Mouse (Mus musculus) T-helper 1 cell (primary cell): ENCODE results near the gene Ncor1.

ENCODE experiments used
- in situ Hi-C: fragments of 300-600 bp; cut with MboI, MseI; formaldehyde crosslinking; loops from one replicate; pipeline ENCODE4 v1.15.1; 2025; ENCODE audit warnings: high pct_unique_total_duplicates

The Ncor1 gene

DNA sequence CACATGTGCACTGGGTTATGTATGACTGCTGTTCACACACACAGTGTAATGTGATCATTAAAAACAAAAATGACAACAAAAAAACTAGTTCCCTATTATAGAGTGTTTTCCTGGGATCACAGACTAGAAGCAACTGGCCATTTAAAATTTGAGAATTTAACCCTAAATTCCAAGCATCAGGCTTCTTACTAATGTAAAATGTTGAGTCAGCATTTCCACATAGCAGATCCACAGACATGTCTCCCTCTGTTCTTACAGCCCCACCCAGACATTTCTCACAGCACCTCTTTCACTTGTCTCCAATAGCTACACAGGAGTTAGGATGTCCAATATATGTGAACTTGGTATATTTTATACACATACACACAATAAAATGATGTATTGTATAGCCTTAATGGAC, 88.4 kb downstream of the Ncor1 start:
- in situ Hi-C loops: no loop called here

GRCm38 (mm10) chr11:62366879-62367278, 91.5 kb downstream of the Ncor1 start:
- in situ Hi-C loops: no loop called here

DNA sequence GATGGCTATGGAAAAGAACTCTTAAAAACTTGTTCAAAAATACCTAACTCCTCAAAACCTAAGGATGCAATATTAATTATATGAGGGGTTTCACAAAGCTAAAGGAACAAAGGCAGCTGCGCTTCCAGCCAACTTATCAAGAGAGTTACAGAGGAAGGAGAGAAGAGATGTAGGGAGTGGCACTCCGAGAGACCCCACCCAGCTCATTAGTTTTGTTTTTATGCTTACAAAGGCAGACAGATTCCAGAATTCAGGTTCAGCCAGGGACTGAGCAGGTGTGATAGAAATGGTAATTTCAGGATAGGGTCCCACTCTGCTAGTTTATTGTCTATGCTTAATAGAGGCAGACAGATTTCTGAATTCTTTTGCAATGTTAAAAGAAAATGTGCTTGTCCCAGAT, 103.1 kb downstream of the Ncor1 start:
- in situ Hi-C loops: no loop called here

DNA sequence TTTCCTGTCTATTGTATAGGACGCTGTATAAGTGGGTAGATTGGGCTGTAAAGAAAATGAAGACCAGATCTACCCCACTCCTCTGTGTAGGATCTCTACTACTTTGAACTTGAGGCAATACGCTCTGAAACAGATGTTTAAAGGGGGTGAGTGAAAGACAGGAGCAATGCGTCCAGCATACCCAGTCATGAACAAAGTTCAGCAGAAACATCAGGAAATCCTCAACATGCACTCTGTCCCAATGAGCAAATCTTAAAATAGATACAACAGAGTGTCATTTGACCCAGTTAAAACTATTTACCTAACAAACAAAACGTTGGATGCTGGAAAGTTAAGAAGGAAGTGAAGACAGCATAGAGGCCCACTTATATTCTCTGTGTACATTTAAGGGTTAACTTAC, 106.4 kb downstream of the Ncor1 start:
- in situ Hi-C loops: no loop called here

- in situ Hi-C loops: no loop called here
Observed at GRCm38 (mm10) chr11:62343002-62343401, 115.3 kb downstream of the Ncor1 start.

DNA sequence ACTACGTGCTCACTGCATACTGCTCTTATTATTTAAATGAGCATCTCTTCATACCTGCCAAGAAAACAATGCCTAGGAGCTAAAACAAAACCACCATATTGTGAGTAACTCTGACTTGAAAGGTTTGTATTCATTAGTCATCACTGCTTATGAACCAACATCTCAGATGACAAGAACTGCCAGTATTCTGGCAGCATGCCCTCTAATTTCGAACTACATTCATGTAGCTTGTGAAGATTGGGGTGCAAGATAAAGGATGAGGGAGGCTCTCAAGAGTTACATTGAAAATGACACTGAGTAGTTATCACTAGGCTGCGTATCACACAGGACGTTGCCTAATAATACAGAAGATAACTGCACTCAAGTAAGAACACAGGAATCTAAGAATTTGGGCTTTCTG, 126.1 kb downstream of the Ncor1 start:
- in situ Hi-C loops: loop anchor here (10.0 kb wide), 1 partner anchor 63 kb away; no protein-coding TSS in a partner anchor

- in situ Hi-C loops: loop anchor here (10.0 kb wide), 1 partner anchor 64 kb away; no protein-coding TSS in a partner anchor
Observed at GRCm38 (mm10) chr11:62331141-62331540, 127.2 kb downstream of the Ncor1 start.

GRCm38 (mm10) chr11:62323659-62324058, 134.7 kb downstream of the Ncor1 start:
- in situ Hi-C loops: no loop called here

DNA sequence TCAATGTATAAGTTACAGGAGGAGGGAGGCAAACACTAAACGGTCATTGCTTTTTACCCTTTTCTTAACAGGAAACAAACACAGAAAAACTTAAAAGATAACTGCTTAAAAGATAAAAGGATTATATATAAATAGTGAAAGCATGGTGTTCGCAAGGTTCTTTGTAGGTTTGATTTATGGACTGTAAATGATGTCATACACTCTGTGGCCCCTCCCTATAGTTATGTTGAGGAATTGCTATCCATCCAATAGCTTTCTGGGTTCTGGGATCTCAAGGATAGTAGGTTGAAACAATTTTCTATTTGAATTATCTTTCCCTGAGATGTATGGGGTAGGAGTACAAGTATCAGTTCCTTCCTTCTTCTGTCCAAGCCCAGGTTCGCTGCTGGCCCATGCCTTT, 138.2 kb downstream of the Ncor1 start:
- in situ Hi-C loops: no loop called here

GRCm38 (mm10) chr11:62317746-62318145, 140.6 kb downstream of the Ncor1 start:
- in situ Hi-C loops: no loop called here

- in situ Hi-C loops: no loop called here
Observed at GRCm38 (mm10) chr11:62314984-62315383, 143.4 kb downstream of the Ncor1 start.

GRCm38 (mm10) chr11:62309296-62309695, 149.0 kb downstream of the Ncor1 start:
- in situ Hi-C loops: no loop called here

GRCm38 (mm10) chr11:62305866-62306265, 152.5 kb downstream of the Ncor1 start:
- in situ Hi-C loops: no loop called here

DNA sequence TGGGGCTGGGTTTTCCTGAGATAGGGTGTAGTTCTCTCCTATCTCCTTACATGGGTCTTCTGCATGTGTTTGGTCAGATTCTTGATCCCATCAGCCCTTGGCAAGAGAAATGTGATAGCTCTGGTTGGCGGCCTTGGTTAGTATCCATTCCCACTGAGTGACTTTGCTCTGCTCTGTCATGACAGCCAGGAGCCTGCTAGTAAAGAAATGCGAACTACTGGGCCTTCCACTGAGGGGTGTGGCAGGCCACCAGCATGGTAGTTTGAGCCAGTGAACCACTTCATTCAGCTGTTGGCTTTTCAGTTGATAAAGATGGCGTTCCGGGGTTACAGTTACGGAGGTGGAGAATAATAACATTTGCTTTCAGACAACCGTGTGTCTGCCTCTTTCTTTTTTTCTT, 159.5 kb downstream of the Ncor1 start:
- in situ Hi-C loops: no loop called here

DNA sequence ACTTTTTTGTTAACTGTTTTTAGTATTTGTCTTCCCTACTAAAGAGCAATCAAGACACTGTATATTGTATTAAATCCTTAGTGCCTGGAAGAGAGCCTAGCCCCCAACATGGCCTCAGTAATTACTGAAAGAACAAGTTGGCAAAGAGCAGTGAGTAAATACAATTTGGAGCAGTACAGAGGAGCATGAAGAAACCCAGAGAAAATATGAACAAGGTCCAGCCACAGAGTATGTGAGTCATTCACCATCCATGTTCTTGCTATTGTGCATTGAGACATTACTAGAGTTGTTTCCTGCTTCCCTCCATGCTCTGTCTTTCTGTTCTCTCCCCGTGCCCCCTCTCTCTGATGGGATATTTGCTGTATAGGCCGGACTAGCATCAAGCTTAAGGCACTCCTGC, 164.2 kb downstream of the Ncor1 start:
- in situ Hi-C loops: no loop called here

DNA sequence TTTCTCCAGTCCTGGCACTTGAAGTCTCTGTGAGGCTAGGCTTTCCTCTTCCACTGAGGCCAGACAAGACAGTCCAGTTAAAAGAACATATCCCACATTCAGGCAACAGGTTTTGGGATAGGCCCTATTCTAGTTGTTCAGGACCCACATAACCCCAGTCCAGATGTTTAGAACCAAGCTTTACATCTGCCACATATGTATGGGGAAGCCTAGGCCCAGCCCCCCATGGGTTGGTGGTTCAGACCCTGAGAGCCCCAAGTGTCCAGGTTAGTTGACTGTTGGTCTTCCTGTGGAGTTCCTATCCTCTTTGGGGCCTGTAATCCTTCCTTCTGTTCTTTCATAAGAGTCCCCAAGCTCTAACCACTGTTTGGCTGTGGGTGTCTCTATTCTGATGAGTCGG, 170.6 kb downstream of the Ncor1 start:
- in situ Hi-C loops: no loop called here

DNA sequence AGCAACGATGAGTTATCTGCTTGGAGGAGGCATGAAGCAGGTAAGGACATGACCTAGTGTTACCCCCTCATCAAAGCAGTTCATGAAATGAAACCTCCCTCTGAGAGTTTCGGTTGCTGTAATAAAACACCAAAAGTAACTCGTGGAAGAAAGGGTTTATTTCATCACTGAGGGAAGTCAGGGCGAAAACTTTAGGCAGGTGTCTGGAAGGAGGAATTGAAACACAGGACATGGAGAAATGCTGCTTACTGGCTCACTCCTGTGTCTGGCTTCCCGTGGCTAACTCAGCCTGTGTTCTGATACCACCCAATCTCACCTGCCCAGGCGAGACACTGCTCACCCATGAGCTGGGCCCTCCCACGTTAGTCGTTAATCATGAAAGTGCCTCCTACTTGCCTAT, 173.3 kb downstream of the Ncor1 start:
- in situ Hi-C loops: no loop called here

DNA sequence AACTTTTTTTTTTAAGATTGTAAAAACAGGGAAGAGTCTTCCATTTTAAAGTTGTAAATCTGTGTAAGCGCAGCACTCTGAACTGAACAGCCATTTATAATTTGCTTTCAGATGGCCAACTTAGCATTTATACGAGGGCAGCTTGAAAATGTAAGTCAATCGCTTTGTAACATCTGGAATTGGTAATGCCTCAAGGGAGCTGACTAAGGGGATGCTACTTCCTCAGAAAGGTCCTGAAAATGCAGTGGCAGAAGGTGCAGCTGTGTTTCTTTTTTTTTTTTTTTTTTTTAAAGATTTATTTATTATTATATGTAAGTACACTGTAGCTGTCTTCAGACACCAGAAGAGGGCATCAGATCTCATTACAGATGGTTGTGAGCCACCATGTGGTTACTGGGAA, 174.3 kb downstream of the Ncor1 start:
- in situ Hi-C loops: loop anchor here (5.0 kb wide), 1 partner anchor 327 kb away; the partner anchor contains the start of gene Specc1

GRCm38 (mm10) chr11:62281601-62281997, 176.7 kb downstream of the Ncor1 start:
- in situ Hi-C loops: loop anchor here (5.0 kb wide), 1 partner anchor 324 kb away; the partner anchor contains the start of gene Specc1

DNA sequence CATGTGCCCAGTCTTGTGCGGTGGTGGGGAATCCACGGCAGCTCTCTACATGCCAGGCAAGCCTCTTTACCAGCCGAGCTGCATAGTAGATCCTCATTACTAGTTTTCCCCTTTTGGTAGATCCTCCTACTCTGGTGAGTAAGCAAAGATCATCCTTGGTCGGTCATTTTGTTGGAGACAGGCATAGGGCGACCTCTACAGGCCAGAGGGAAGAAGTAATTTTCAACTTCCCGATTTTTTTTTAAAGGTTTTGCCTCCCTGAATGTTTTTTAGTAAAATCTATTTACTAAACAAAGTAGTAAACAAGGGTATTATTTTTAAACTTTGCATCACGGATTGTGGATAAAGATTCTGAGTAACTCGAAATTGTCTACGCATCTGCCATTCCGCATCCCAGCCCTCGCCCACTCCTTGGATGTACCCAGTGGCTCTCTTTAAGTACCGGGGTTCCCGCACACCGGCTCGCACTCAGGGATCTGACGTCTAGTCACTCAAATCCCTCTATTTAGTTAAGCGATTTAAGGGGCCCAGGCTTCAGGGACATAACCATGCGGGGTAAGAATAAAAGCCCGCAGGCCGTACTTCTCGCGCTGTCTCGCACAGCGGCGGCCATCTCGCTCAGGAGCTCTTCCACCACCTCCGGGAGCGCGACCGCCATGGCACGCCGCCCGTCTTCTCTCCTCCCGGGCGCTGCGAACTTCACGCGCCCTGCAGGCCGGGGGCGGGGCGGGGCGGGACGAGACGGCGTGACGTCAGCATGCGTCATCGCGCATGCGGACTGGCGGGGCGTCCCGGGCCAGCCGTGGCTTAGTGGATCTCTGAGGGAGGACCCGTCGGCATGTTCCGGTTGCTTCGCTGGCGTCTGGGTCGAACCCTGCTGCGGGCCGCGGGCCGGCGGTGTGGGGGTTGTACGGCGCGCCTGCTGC, 177.4 kb downstream of the Ncor1 start, which contains the start of the genes Zswim7 and Ttc19:
TSS of gene Zswim7 (minus strand) at position 701 of the 926 bp plus-strand sequence.
TSS of gene Ttc19 (plus strand) at position 799 of the 926 bp plus-strand sequence.
- in situ Hi-C loops: loop anchor here (5.0 kb wide), 1 partner anchor 324 kb away; the partner anchor contains the start of gene Specc1

DNA sequence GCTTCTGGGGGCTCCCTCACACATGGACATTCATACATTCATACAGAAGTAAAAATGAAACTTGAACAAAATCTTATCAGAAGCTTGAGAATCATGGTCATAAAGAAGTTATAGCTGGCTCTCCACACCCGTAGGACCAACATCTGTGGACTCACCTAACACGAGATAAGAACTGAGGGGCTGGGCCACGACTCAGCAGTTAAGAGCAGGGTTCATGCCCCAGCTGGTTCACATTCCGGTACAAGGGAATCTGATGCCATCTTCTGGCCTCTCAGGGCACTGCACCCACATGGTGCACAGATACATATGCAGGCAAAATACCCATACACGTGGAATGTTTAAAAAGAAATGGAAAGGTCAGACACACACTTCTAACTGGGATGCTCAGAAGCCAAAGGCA, 180.3 kb downstream of the Ncor1 start:
- in situ Hi-C loops: loop anchor here (5.0 kb wide), 2 partner anchors 151 to 231 kb away; no protein-coding TSS in a partner anchor

DNA sequence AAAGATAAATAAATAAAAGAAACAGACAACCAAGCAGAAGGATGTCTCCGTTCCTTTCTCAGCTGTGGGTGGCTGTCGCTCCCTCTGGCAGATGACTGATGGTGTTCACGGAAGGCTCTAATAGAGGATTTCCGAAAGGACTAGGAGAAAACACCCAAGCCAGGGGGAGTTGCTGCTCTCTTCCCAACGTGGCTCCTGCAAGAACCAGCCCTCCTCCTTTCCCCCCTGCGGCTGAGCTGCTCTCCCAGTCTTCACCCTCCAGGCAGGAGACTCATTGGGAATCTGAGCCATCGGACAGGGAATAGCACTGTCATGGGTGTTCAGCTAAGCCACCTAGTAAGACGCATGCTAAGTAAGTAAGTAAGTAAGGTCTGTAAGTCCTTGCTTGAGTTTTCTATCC, 181.3 kb downstream of the Ncor1 start:
- in situ Hi-C loops: loop anchor here (5.0 kb wide), 2 partner anchors 150 to 230 kb away; no protein-coding TSS in a partner anchor

DNA sequence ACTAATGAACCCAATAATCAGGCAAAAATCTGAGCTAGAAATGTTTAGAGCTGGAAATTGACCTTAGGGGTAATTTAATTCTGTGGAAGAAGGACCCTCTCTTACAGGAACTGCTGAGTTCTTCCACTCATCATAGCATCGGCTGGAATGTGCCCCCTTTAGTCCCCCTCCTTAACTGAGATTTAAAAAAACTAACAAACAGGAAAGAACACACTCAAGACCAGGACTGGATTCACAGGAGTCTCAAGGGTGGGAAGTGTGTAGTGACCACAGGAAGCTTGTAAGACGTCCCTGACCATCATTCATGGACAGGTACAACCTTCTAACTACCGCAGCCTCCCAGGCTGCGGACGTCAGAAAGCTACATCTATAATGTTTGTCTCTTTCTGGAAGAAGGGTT, 187.5 kb downstream of the Ncor1 start:
- in situ Hi-C loops: no loop called here
